Mouse (Mus musculus) hindbrain, embryonic 16.5 days (tissue): ENCODE measurements around the gene Lsamp. TPM values are rescaled to one million over a fixed set of nuclear protein-coding genes. Genes with fewer than 3 reads are reported as not detected.

Source experiments
- ATAC-seq: fragments of 200-750 bp; cut with Nextera tagmentation; 2 replicates; pipeline ENCODE4 v1.8.0; 2017; ENCODE audit warnings: moderate TSS enrichment, moderate library complexity
- H3K27ac ChIP-seq: fragments of 300-500 bp; sonication (generic); 2 replicates; pipeline ENCODE4 v1.5.1; 2014; ENCODE audit warnings: low read depth, mild to moderate bottlenecking, control low read depth, low read length, moderate library complexity
- H3K27me3 ChIP-seq: fragments of 300-500 bp; sonication (generic); replicated peaks from 2 replicates; pipeline ENCODE4 v1.6.1; 2014; ENCODE audit warnings: low read length; ENCODE audit not compliant: control insufficient read depth, insufficient read depth
- H3K36me3 ChIP-seq: fragments of 300-500 bp; sonication (generic); 2 replicates; pipeline ENCODE4 v1.6.1; 2014; ENCODE audit warnings: mild to moderate bottlenecking, low read length, moderate library complexity, mixed read lengths; ENCODE audit not compliant: control insufficient read depth, insufficient read depth
- H3K4me1 ChIP-seq: fragments of 300-500 bp; sonication (generic); 2 replicates; pipeline ENCODE4 v1.6.1; 2014; ENCODE audit warnings: low read depth, low read length; ENCODE audit not compliant: control insufficient read depth, insufficient read depth
- H3K4me2 ChIP-seq: fragments of 300-500 bp; sonication (generic); 2 replicates; pipeline ENCODE4 v1.6.1; 2014; ENCODE audit warnings: mild to moderate bottlenecking, low read length, control low read depth, moderate library complexity
- H3K4me3 ChIP-seq: fragments of 300-500 bp; sonication (generic); 2 replicates; pipeline ENCODE4 v1.5.1; 2014; ENCODE audit warnings: mild to moderate bottlenecking, low read length, control low read depth, moderate library complexity
- H3K9ac ChIP-seq: fragments of 300-500 bp; sonication (generic); 2 replicates; pipeline ENCODE4 v1.6.1; 2014; ENCODE audit warnings: low read depth, mild to moderate bottlenecking, control low read depth, low read length, moderate library complexity
- H3K9me3 ChIP-seq: fragments of 300-500 bp; sonication (generic); 2 replicates; pipeline ENCODE4 v1.6.1; 2014; ENCODE audit warnings: mild to moderate bottlenecking, low read length, moderate library complexity; ENCODE audit not compliant: control insufficient read depth
- WGBS: fragments of 180-500 bp; shearing (Covaris S2); extraction: QIAGEN DNeasy Blood & Tissue Kit; methylation state at CpG from one replicate; pipeline ENCODE4 v1.1.7; 2014; 5-methylcytosine and 5-hydroxymethylcytosine counted together
- polyA plus RNA-seq: library from polyadenylated mRNA; unstranded; fragments of >200 nt; fragmentation: Nextera tagmentation; extraction: Ambion mirVana; gene quantifications from 2 replicates; pipeline ENCODE4 v1.2.1, GENCODE M21; 2015

The Lsamp gene
- polyA plus RNA-seq, 1 experiment from 2014 or later, result 107 TPM

DNA sequence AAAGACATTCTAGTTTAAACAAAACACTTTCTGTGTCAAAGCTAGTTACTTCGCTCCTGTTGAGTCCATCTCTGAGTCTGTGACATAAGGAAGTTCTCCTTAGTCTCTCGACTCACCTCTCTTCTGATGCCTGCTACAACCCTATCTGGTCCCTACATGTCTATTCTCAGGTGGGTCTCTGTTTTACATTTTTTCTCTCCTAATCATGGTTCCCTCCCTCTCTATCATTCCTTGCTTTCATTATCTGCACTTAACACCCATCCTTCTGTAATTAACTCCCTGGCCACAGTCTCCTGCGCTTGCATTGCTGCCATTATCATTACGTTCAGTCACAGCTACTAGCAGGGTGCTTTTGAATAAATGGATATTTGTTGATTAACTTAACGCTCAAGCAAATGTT, 726.3 kb downstream of the Lsamp start:
- 58% methylated on average over 5 of the region's 5 CpGs for WGBS
- H3K27ac ChIP-seq, result no peak overlapping the region

DNA sequence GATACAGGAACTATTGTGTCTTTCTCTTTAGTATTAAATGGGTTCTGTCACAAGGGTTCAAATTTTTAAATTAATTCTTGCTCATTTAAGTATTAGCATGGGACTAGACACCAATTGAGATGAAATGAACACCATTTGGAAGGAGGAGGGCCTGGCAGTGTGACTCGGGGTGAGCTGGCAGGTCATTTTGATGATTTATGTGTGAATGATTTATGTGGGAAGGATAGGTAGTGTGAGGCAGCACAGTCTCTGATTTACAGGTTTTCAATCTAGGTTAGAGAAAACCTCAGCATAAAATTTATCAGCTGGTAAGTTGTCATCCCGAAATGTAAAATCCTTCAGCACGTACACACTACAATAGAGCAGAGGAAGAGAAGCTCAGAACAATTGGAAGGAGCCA, 729.6 kb downstream of the Lsamp start:
- H3K9ac ChIP-seq, result no peak overlapping the region

More for the DNA sequence above, 726.3 kb downstream of the Lsamp start:
- H3K4me2 ChIP-seq, result no peak overlapping the region
- no peaks in the 10 kb centered on the region for H3K27me3 ChIP-seq
- H3K36me3 ChIP-seq, result no peaks in the 10 kb centered on the region
- H3K4me1 ChIP-seq, result peaks cover 3% of the 10 kb centered on the region
- ATAC-seq, result peak; percentile 45
- H3K4me3 ChIP-seq, result no peak overlapping the region
- H3K9ac ChIP-seq, result no peak overlapping the region
- no peaks in the 10 kb centered on the region for H3K9me3 ChIP-seq

GRCm38 (mm10) chr16:40739015-40739414, 754.9 kb downstream of the Lsamp start:
- Histone ChIP-seq H3K27me3 (no peaks in the 10 kb centered on the region), H3K4me1 (no peaks in the 10 kb centered on the region; the same call in 1 of the 2 replicates), H3K27ac (no peak overlapping the region), H3K4me3 (no peak overlapping the region), H3K4me2 (no peak overlapping the region), H3K36me3 (no peaks in the 10 kb centered on the region), H3K9ac (no peak overlapping the region), H3K9me3 (no peaks in the 10 kb centered on the region)
- WGBS, result 40% methylated on average over 6 of the region's 6 CpGs
- 0 out of 2 replicates have a peak, but pooled peaks have one; percentile 30 for ATAC-seq

More for the DNA sequence above, 729.6 kb downstream of the Lsamp start:
- H3K4me1 ChIP-seq, result no peaks in the 10 kb centered on the region; the same call in 1 of the 2 replicates
- H3K27ac ChIP-seq, result no peak overlapping the region
- H3K4me2 ChIP-seq, result no peak overlapping the region
- no peak for ATAC-seq
- no peaks in the 10 kb centered on the region for H3K9me3 ChIP-seq
- H3K27me3 ChIP-seq, result no peaks in the 10 kb centered on the region
- WGBS, result 43% methylated on average over 3 of the region's 3 CpGs
- H3K4me3 ChIP-seq, result no peak overlapping the region
- no peaks in the 10 kb centered on the region for H3K36me3 ChIP-seq

DNA sequence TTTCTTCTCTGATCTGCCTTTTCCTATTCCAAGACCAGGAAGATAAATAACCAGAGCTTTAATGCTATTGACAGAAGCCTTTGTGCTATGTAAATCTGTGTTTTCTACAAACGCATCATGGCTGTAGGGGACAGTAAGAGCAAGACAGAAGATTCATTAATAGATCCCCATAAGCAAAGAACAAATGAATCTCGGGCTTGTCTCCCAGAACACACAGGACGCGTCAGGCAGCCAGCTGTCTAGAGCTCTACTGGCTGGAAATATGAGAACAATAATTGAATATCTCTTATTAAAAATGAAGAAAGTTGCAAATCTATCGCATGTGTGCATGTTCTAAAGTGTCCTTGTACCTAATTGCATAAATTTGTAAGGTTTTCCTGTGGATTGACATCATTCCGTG, 755.6 kb downstream of the Lsamp start:
- WGBS, result 56% methylated on average over 6 of the region's 6 CpGs
- H3K4me1 ChIP-seq, result no peaks in the 10 kb centered on the region; the same call in 1 of the 2 replicates
- H3K9me3 ChIP-seq, result no peaks in the 10 kb centered on the region
- H3K27me3 ChIP-seq, result no peaks in the 10 kb centered on the region
- ATAC-seq, result 0 out of 2 replicates have a peak, but pooled peaks have one; percentile 52
- H3K36me3 ChIP-seq, result no peaks in the 10 kb centered on the region
- H3K27ac ChIP-seq, result no peak overlapping the region
- H3K9ac ChIP-seq, result no peak overlapping the region; the same call in 1 of the 2 replicates
- H3K4me3 ChIP-seq, result no peak overlapping the region
- H3K4me2 ChIP-seq, result no peak overlapping the region

- H3K27ac ChIP-seq, result no peak overlapping the region
- WGBS, result 59% methylated on average over 8 of the region's 8 CpGs
- H3K9me3 ChIP-seq, result no peaks in the 10 kb centered on the region
- no peaks in the 10 kb centered on the region for H3K27me3 ChIP-seq
- no peak overlapping the region for H3K4me3 ChIP-seq
- H3K4me2 ChIP-seq, result no peak overlapping the region
- no peak overlapping the region for H3K9ac ChIP-seq
- H3K36me3 ChIP-seq, result no peaks in the 10 kb centered on the region
- ATAC-seq, result no peak
- H3K4me1 ChIP-seq, result no peaks in the 10 kb centered on the region; the same call in 1 of the 2 replicates
Measured at GRCm38 (mm10) chr16:40740273-40740672, 756.1 kb downstream of the Lsamp start.

DNA sequence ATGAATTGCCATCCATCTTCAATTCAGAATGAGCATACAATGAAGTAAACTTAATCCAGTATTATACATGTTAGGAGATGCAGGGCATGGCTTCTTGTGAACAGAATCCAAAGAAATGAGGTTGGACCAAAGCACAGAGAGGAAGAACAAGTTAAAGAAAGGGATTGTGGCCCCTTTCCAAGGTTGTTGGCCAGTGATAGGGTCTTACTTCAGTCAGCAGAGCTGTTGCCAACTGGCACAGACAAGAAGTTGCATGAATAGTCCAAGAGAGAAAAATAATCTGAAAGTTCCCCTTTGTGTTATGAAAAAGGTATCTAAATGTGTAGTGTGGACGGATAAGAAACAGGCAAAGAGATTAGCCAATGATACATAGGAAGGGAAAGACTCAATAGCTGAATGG, 843.0 kb downstream of the Lsamp start:
- Histone ChIP-seq H3K4me1 (no peaks in the 10 kb centered on the region), H3K9me3 (no peaks in the 10 kb centered on the region), H3K36me3 (no peaks in the 10 kb centered on the region), H3K27me3 (no peaks in the 10 kb centered on the region), H3K9ac (no peak overlapping the region), H3K4me3 (no peak overlapping the region), H3K27ac (no peak overlapping the region), H3K4me2 (no peak overlapping the region)
- no peak for ATAC-seq
- 63% methylated on average over 1 of the region's 1 CpGs for WGBS

DNA sequence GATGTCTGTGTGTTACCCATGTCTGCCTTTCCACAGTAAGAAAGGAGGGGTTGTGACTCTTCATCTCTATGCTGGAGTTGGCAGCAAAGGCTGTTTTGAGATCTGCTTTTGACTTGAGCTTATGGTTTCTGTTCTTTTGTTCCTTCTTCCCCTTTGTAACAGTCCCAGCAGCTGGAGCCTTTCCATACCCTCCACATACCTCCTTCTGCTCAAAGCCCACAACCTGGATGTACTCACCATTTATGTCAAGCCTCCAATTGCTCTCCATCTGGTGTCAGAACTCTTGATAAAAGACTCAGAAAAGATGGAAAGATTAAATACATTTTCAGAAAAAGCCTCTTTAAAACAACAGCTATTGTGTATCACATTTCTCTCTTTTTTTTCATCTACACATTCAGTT, 847.4 kb downstream of the Lsamp start:
- Histone ChIP-seq H3K9me3 (no peaks in the 10 kb centered on the region), H3K4me2 (no peak overlapping the region), H3K9ac (no peak overlapping the region), H3K4me1 (no peaks in the 10 kb centered on the region), H3K27me3 (no peaks in the 10 kb centered on the region), H3K36me3 (no peaks in the 10 kb centered on the region), H3K4me3 (no peak overlapping the region), H3K27ac (no peak overlapping the region)
- no peak for ATAC-seq

DNA sequence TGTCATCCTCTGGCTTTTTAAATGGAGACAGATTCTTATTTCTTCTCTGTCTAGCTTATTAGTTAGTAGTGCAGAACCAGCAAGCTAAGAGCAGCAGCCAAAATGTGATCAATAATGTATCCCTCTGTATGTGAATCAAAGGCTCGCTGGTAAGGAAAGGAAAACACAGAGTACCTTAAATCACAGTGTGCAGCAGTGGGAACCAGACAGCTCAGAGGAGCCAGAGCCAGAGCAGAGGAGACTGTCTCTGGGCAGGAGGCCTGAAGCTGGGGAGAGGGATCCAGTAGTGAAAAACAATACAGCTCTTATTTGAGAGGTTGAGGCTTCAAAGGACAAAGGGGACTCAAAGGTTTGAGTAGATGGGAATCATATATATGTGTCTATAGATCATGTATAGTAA, 857.6 kb downstream of the Lsamp start:
- H3K9ac ChIP-seq, result no peak overlapping the region
- no peaks in the 10 kb centered on the region for H3K4me1 ChIP-seq
- no peaks in the 10 kb centered on the region for H3K9me3 ChIP-seq
- 61% methylated on average over 1 of the region's 1 CpGs for WGBS
- no peaks in the 10 kb centered on the region for H3K36me3 ChIP-seq
- 0 out of 2 replicates have a peak, but pooled peaks have one; percentile 52 for ATAC-seq
- H3K27ac ChIP-seq, result no peak overlapping the region
- H3K4me3 ChIP-seq, result no peak overlapping the region
- H3K4me2 ChIP-seq, result no peak overlapping the region
- no peaks in the 10 kb centered on the region for H3K27me3 ChIP-seq

- Histone ChIP-seq H3K4me1 (no peaks in the 10 kb centered on the region), H3K27ac (no peak overlapping the region), H3K9ac (no peak overlapping the region), H3K36me3 (no peaks in the 10 kb centered on the region), H3K9me3 (no peaks in the 10 kb centered on the region), H3K27me3 (no peaks in the 10 kb centered on the region), H3K4me3 (no peak overlapping the region), H3K4me2 (no peak overlapping the region)
- no peak for ATAC-seq
Measured at GRCm38 (mm10) chr16:40866733-40867132, 882.6 kb downstream of the Lsamp start.

GRCm38 (mm10) chr16:40878301-40878700, 894.1 kb downstream of the Lsamp start:
- H3K4me2 ChIP-seq, result no peak overlapping the region
- H3K4me3 ChIP-seq, result no peak overlapping the region
- no peak overlapping the region for H3K27ac ChIP-seq
- H3K9me3 ChIP-seq, result no peaks in the 10 kb centered on the region
- H3K9ac ChIP-seq, result no peak overlapping the region
- no peak for ATAC-seq
- H3K4me1 ChIP-seq, result no peaks in the 10 kb centered on the region
- H3K36me3 ChIP-seq, result no peaks in the 10 kb centered on the region
- no peaks in the 10 kb centered on the region for H3K27me3 ChIP-seq
- 66% methylated on average over 4 of the region's 4 CpGs for WGBS
